Mouse (Mus musculus): Measurements from ENCODE around the gene Tmtc2.

GRCm38 (mm10) chr10:105464378-105464777, 109.9 kb downstream of the Tmtc2 start:
- TF ChIP-seq GATA1 (IDR thresholded peaks at IDR 0.05; ENCODE audit: low read length) (no peak), TAL1 (IDR thresholded peaks at IDR 0.05; ENCODE audit: low read length) (no peak)
